Comparison of ENCODE assay signal across 19 mouse cellular contexts in the genomic region with DNA sequence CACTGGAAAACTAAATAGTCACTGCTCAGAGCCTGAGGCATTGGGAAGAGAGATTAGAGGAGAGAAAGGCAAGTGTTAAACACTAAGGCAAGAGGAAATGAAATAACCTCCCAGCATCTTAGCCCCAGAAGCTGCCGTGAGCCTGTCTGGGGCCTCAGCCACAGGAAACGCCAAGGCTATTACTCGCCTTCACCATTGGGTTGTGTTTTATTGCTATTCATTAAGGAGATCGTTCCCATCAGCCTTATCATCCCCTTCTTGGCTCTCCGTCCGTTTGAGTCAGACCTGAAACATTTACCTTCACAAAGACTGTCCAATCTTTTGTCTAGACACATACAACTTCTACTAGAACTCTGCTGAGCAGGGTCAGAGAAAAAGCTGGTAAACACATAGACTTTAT.
"Had no signal": no experiment of that assay in that cellular context is flagged by ENCODE, and none has a peak within 500 bp of the region (broad histone marks: within the 10 kb centered on the region; RNA-seq: fewer than 3 reads in every experiment).

No protein-coding gene starts in this region.

- DNase-seq: kidney, adult 18-20 months; kidney, postnatal 14 days; lung, embryonic 14.5 days; lung, postnatal 10 days; lung, postnatal 4 days; retina, postnatal 1 day; right cerebral cortex, postnatal 4 days; spleen, adult 18-20 months; thymus, adult 2 months; thymus, postnatal 25 days had no signal

- H3K4me2 ChIP-seq: kidney, embryonic 15.5 days; limb, embryonic 12.5 days; liver, embryonic 11.5 days; liver, embryonic 15.5 days; lung, embryonic 14.5 days; midbrain, embryonic 13.5 days; neural tube, embryonic 13.5 days; stomach, embryonic 15.5 days had no signal

- ATAC-seq: midbrain, embryonic 13.5 days had no signal

- H3K27ac ChIP-seq: kidney, embryonic 15.5 days; left cerebral cortex, adult 2 months; limb, embryonic 12.5 days; liver, embryonic 15.5 days; midbrain, embryonic 13.5 days; neural tube, embryonic 13.5 days; stomach, embryonic 15.5 days had no signal

- H3K9me3 ChIP-seq: kidney, embryonic 15.5 days; limb, embryonic 12.5 days; liver, embryonic 15.5 days; megakaryocyte, embryonic 14.5 days; midbrain, embryonic 13.5 days; neural tube, embryonic 13.5 days; stomach, embryonic 15.5 days had no signal

- H3K9ac ChIP-seq: kidney, embryonic 15.5 days; limb, embryonic 12.5 days; liver, embryonic 15.5 days; lung, embryonic 14.5 days; midbrain, embryonic 13.5 days; neural tube, embryonic 13.5 days; stomach, embryonic 15.5 days had no signal

- H3K36me3 ChIP-seq: kidney, embryonic 15.5 days; limb, embryonic 12.5 days; liver, embryonic 15.5 days; midbrain, embryonic 13.5 days; neural tube, embryonic 13.5 days; stomach, embryonic 15.5 days had no signal

- H3K4me1 ChIP-seq: kidney, embryonic 15.5 days; liver, embryonic 15.5 days; midbrain, embryonic 13.5 days; neural tube, embryonic 13.5 days; stomach, embryonic 15.5 days had no signal

- H3K4me3 ChIP-seq: kidney, embryonic 15.5 days; left cerebral cortex, adult 2 months; limb, embryonic 12.5 days; liver, embryonic 15.5 days; megakaryocyte, embryonic 14.5 days; midbrain, embryonic 13.5 days; neural tube, embryonic 13.5 days; stomach, embryonic 15.5 days had no signal

- H3K27me3 ChIP-seq: kidney, embryonic 15.5 days; limb, embryonic 12.5 days; liver, embryonic 15.5 days; megakaryocyte, embryonic 14.5 days; midbrain, embryonic 13.5 days; neural tube, embryonic 13.5 days; stomach, embryonic 15.5 days had no signal
